Mouse (Mus musculus): ENCODE measurements around the gene St3gal3. TPM values are rescaled to one million over a fixed set of nuclear protein-coding genes. Genes with fewer than 3 reads are reported as not detected.
A peak's percentile ranks its signal among the peaks of the same experiment; 100 is the strongest.

The St3gal3 gene
- polyA plus RNA-seq, 2 experiments, result 0.85 to 3.2 TPM

DNA sequence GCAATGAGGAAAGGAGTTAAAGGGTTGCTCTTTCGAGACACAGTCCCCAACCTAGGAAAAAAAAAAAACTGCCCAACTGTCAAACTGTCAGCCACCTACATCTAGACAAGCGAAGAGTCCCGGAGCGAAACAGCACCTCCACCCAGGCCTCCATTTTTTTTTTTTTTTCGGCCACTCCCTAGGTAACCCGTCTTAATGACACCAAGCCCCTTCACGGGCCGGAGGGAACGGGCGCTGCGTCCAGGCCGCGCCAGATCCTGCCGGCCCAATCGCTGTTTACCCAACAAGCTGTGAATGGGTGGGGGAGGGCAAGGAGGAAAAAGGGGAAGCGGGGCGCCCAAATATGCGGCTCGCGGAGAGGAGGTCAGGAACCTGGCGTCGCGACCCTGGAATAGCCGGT, 248.1 kb downstream of the St3gal3 start:
- Histone ChIP-seq H3K4me3 (ENCODE audit: insufficient read depth in 1 of 2, low read depth in 2 of 2, low read length in 2 of 2) (peak overlapping the region; percentile 86 to 94), H3K4me1 (replicated peaks; ENCODE audit: control insufficient read depth in 2 of 2, insufficient read depth in 2 of 2, low read length in 1 of 2) (peaks cover 8 to 15% of the 10 kb centered on the region in 2 experiments), H3K27me3 (ENCODE audit: control insufficient read depth, insufficient read depth, low read length) (peaks cover 20% of the 10 kb centered on the region), H3K9ac (replicated peaks) (peak overlapping the region; percentile 96), H3K27ac (peak overlapping the region; percentile 69), H3K4me2 (ENCODE audit: low read depth) (peak overlapping the region; percentile 80), H3K36me3 (replicated peaks; ENCODE audit: control insufficient read depth, insufficient read depth, low read depth) (peaks cover 21% of the 10 kb centered on the region), H3K9me3 (ENCODE audit: control insufficient read depth, low read length) (no peaks in the 10 kb centered on the region)
- peak; percentile 55 for ATAC-seq (ENCODE audit: insufficient read depth)
- TF ChIP-seq EP300 (IDR thresholded peaks at IDR 0.05; ENCODE audit: low read depth), result no peak
- TF ChIP-seq CTCF (IDR thresholded peaks at IDR 0.05; ENCODE audit: low read depth), result no peak
- DNase-seq (ENCODE audit: low read depth in 3 of 3, low spot score in 3 of 3), result peak in 1 of 3 experiments; percentile 47
- WGBS (ENCODE audit: insufficient replicate concordance), result 1% methylated on average over 23 of the region's 24 CpGs

GRCm38 (mm10) chr4:117885994-117886393, 248.7 kb downstream of the St3gal3 start:
- H3K27ac ChIP-seq, result peak overlapping the region; percentile 69
- peaks cover 8 to 13% of the 10 kb centered on the region in 2 experiments for H3K4me1 ChIP-seq (replicated peaks; ENCODE audit: control insufficient read depth in 2 of 2, insufficient read depth in 2 of 2, low read length in 1 of 2)
- TF ChIP-seq CTCF (IDR thresholded peaks at IDR 0.05; ENCODE audit: low read depth), result no peak
- TF ChIP-seq EP300 (IDR thresholded peaks at IDR 0.05; ENCODE audit: low read depth), result no peak
- H3K36me3 ChIP-seq (replicated peaks; ENCODE audit: control insufficient read depth, insufficient read depth, low read depth), result peaks cover 21% of the 10 kb centered on the region
- H3K27me3 ChIP-seq (ENCODE audit: control insufficient read depth, insufficient read depth, low read length), result peaks cover 20% of the 10 kb centered on the region
- ATAC-seq (ENCODE audit: insufficient read depth), result no peak
- H3K9ac ChIP-seq (replicated peaks), result peak overlapping the region; percentile 96
- WGBS (ENCODE audit: insufficient replicate concordance), result 63% methylated on average over 9 of the region's 9 CpGs
- peak overlapping the region; percentile 86 to 94 for H3K4me3 ChIP-seq (ENCODE audit: insufficient read depth in 1 of 2, low read depth in 2 of 2, low read length in 2 of 2)
- peak overlapping the region; percentile 80 for H3K4me2 ChIP-seq (ENCODE audit: low read depth)
- DNase-seq (ENCODE audit: low read depth in 3 of 3, low spot score in 3 of 3), result no peak
- no peaks in the 10 kb centered on the region for H3K9me3 ChIP-seq (ENCODE audit: control insufficient read depth, low read length)

DNA sequence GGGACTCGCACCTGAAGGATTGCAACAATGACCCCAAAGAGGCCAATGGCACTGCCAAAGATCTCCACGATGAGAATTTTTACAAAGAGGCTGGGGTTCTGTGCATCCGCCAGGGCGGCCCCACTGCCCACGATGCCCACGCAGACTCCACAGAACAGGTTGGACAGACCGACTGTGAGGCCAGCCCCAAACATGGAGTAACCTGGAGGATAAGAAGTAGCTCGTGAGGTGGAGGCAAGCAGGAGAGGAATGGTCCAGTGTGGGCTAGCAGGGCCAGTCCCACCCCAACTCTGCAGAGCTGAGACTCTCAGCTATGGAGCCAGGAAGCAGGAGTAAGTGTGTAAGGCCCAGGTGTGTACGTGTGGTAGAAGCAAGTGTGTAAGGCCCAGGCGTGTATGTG, 249.6 kb downstream of the St3gal3 start:
- DNase-seq (ENCODE audit: low read depth in 3 of 3, low spot score in 3 of 3) (no peak), ATAC-seq (ENCODE audit: insufficient read depth) (no peak)
- no peak for TF ChIP-seq EP300 (IDR thresholded peaks at IDR 0.05; ENCODE audit: low read depth)
- no peak for TF ChIP-seq CTCF (IDR thresholded peaks at IDR 0.05; ENCODE audit: low read depth)
- H3K4me1 ChIP-seq (replicated peaks; ENCODE audit: control insufficient read depth in 2 of 2, insufficient read depth in 2 of 2, low read length in 1 of 2), result peaks cover 8 to 12% of the 10 kb centered on the region in 2 experiments
- no peak overlapping the region for H3K27ac ChIP-seq
- peaks cover 21% of the 10 kb centered on the region for H3K36me3 ChIP-seq (replicated peaks; ENCODE audit: control insufficient read depth, insufficient read depth, low read depth)
- WGBS (ENCODE audit: insufficient replicate concordance), result 87% methylated on average over 10 of the region's 10 CpGs
- H3K9ac ChIP-seq (replicated peaks), result no peak overlapping the region
- peaks cover 20% of the 10 kb centered on the region for H3K27me3 ChIP-seq (ENCODE audit: control insufficient read depth, insufficient read depth, low read length)
- H3K4me2 ChIP-seq (ENCODE audit: low read depth), result no peak overlapping the region
- H3K4me3 ChIP-seq (ENCODE audit: insufficient read depth in 1 of 2, low read depth in 2 of 2, low read length in 2 of 2), result no peak overlapping the region
- H3K9me3 ChIP-seq (ENCODE audit: control insufficient read depth, low read length), result no peaks in the 10 kb centered on the region

DNA sequence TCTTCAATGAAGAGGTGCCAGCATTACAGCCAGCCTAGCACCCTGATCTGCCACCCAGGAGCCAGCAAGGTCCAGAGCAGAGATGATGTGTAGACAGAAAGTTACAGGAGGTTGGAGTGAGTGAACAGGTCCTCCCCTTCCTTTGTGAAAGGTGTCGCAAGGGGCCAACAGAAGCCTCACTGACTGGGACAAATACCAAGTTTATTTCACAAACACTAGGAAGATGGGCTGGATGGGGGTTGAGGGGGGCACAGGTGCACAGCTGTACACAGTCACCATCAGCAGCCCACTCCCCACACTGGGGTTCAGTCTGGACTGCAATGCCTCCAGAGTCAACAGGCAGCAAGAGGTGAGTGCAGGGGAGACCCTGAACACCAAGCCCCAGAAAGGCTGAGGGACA, 250.6 kb downstream of the St3gal3 start:
- Histone ChIP-seq H3K27ac (no peak overlapping the region), H3K9me3 (ENCODE audit: control insufficient read depth, low read length) (no peaks in the 10 kb centered on the region), H3K4me1 (replicated peaks; ENCODE audit: control insufficient read depth in 2 of 2, insufficient read depth in 2 of 2, low read length in 1 of 2) (peaks cover 8 to 12% of the 10 kb centered on the region in 2 experiments), H3K9ac (replicated peaks) (no peak overlapping the region), H3K4me2 (ENCODE audit: low read depth) (peak overlapping the region; percentile 77), H3K27me3 (ENCODE audit: control insufficient read depth, insufficient read depth, low read length) (peaks cover 20% of the 10 kb centered on the region), H3K4me3 (ENCODE audit: insufficient read depth in 1 of 2, low read depth in 2 of 2, low read length in 2 of 2) (no peak overlapping the region), H3K36me3 (replicated peaks; ENCODE audit: control insufficient read depth, insufficient read depth, low read depth) (peaks cover 21% of the 10 kb centered on the region)
- DNase-seq (ENCODE audit: low read depth in 3 of 3, low spot score in 3 of 3), result no peak
- no peak for ATAC-seq (ENCODE audit: insufficient read depth)
- TF ChIP-seq EP300 (IDR thresholded peaks at IDR 0.05; ENCODE audit: low read depth), result no peak
- TF ChIP-seq CTCF (IDR thresholded peaks at IDR 0.05; ENCODE audit: low read depth), result no peak
- WGBS (ENCODE audit: insufficient replicate concordance), result 79% methylated on average over 1 of the region's 1 CpGs

- no peak for TF ChIP-seq EP300 (IDR thresholded peaks at IDR 0.05; ENCODE audit: low read depth)
- no peak for TF ChIP-seq CTCF (IDR thresholded peaks at IDR 0.05; ENCODE audit: low read depth)
- peak within 1 kb of the TSS; percentile 57 to 62 for H3K4me3 ChIP-seq (ENCODE audit: insufficient read depth in 1 of 2, low read depth in 2 of 2, low read length in 2 of 2)
- H3K36me3 ChIP-seq (replicated peaks; ENCODE audit: control insufficient read depth, insufficient read depth, low read depth), result peaks cover 21% of the 10 kb centered on the region
- no peak for DNase-seq (ENCODE audit: low read depth in 3 of 3, low spot score in 3 of 3)
- H3K27me3 ChIP-seq (ENCODE audit: control insufficient read depth, insufficient read depth, low read length), result peaks cover 20% of the 10 kb centered on the region
- no peaks in the 10 kb centered on the region for H3K9me3 ChIP-seq (ENCODE audit: control insufficient read depth, low read length)
- peak within 1 kb of the TSS; percentile 77 for H3K4me2 ChIP-seq (ENCODE audit: low read depth)
- WGBS (ENCODE audit: insufficient replicate concordance), result 2% methylated on average over 82 of the region's 103 CpGs
- H3K9ac ChIP-seq (replicated peaks), result peak within 1 kb of the TSS; percentile 38
- no peak for ATAC-seq (ENCODE audit: insufficient read depth)
- peaks cover 8 to 12% of the 10 kb centered on the region in 2 experiments for H3K4me1 ChIP-seq (replicated peaks; ENCODE audit: control insufficient read depth in 2 of 2, insufficient read depth in 2 of 2, low read length in 1 of 2)
- H3K27ac ChIP-seq, result no peak within 1 kb of the TSS
Observed at GRCm38 (mm10) chr4:117882701-117883691, 251.7 kb downstream of the St3gal3 start, which contains the start of gene B4galt2. B4galt2 (minus strand) TSS chr4:117883487.

Other genes starting within 250 kb of the St3gal3 start
- 118 and 122 TPM in 2 replicates for gene Atp6v0b, start 247.6 kb downstream of the St3gal3 start, polyA plus RNA-seq (2012; rRNA removed)
- 152 and 165 TPM in 2 replicates for gene Atp6v0b, start 247.6 kb downstream of the St3gal3 start, polyA plus RNA-seq (2014; fragmentation: Nextera tagmentation; extraction: Ambion mirVana)
- 6.8 and 6.9 TPM in 2 replicates for gene Dph2, start 242.9 kb downstream of the St3gal3 start, polyA plus RNA-seq (2012; rRNA removed)
- gene Dph2, start 242.9 kb downstream of the St3gal3 start, polyA plus RNA-seq (2014; fragmentation: Nextera tagmentation; extraction: Ambion mirVana), result 5.1 and 6.3 TPM in 2 replicates
- 15.4 and 16.8 TPM in 2 replicates for gene Ipo13, start 219.9 kb downstream of the St3gal3 start, polyA plus RNA-seq (2012; rRNA removed)
- gene Ipo13, start 219.9 kb downstream of the St3gal3 start, polyA plus RNA-seq (2014; fragmentation: Nextera tagmentation; extraction: Ambion mirVana), result 14.9 and 18.2 TPM in 2 replicates
- gene Artn, start 205.2 kb downstream of the St3gal3 start, polyA plus RNA-seq (2012; rRNA removed), result 0.92 and 1.3 TPM in 2 replicates
- 1.8 and 3.0 TPM in 2 replicates for gene Artn, start 205.2 kb downstream of the St3gal3 start, polyA plus RNA-seq (2014; fragmentation: Nextera tagmentation; extraction: Ambion mirVana)
- gene Kdm4a, start 45.1 kb upstream of the St3gal3 start, polyA plus RNA-seq (2012; rRNA removed), result 9.3 and 13.7 TPM in 2 replicates
- gene Kdm4a, start 45.1 kb upstream of the St3gal3 start, polyA plus RNA-seq (2014; fragmentation: Nextera tagmentation; extraction: Ambion mirVana), result 7.3 and 8.6 TPM in 2 replicates
- 7.4 and 8.4 TPM in 2 replicates for gene Ptprf, start 156.5 kb upstream of the St3gal3 start, polyA plus RNA-seq (2012; rRNA removed)
- 5.6 and 7.3 TPM in 2 replicates for gene Ptprf, start 156.5 kb upstream of the St3gal3 start, polyA plus RNA-seq (2014; fragmentation: Nextera tagmentation; extraction: Ambion mirVana)